Mouse (Mus musculus) ES-E14 (cell line): ENCODE measurements around the gene Ttc30a1. TPM values are rescaled to one million over a fixed set of nuclear protein-coding genes. Genes with fewer than 3 reads are reported as not detected.

Source experiments
- DNase-seq: peaks from one replicate; pipeline ENCODE4 v3.0.0-alpha.2; 2013; ENCODE audit warnings: low read depth, low spot score
- H3K27ac ChIP-seq: 2 replicates; pipeline ENCODE4 v1.5.1; 2012; ENCODE audit warnings: low read depth, mild to moderate bottlenecking, low read length, moderate library complexity, mixed read lengths; ENCODE audit not compliant: poor library complexity, insufficient read depth, severe bottlenecking
- H3K36me3 ChIP-seq: 2 replicates; pipeline ENCODE4 v1.6.1; 2012; ENCODE audit warnings: mild to moderate bottlenecking, low read length, moderate library complexity, mixed read lengths; ENCODE audit not compliant: control insufficient read depth, poor library complexity, insufficient read depth, severe bottlenecking
- H3K4me1 ChIP-seq, 2 experiments: fragments of 150-350 bp in 1 of 2; sonication (generic) in 1 of 2; 2 replicates each; pipeline ENCODE4 v1.6.1; 2012; ENCODE audit warnings: low read length in 2 of 2, mild to moderate bottlenecking in 1 of 2, mixed read lengths in 1 of 2; ENCODE audit not compliant: control insufficient read depth in 2 of 2, insufficient read depth in 2 of 2, poor library complexity in 1 of 2
- H3K4me3 ChIP-seq, 2 experiments: fragments of 150-350 bp in 1 of 2; sonication (generic) in 1 of 2; 2 replicates each; pipeline ENCODE4 v1.5.1; 2012; ENCODE audit warnings: low read length in 2 of 2, low read depth in 1 of 2, mild to moderate bottlenecking in 1 of 2, mixed read lengths in 1 of 2; ENCODE audit not compliant: insufficient read depth in 1 of 2, poor library complexity in 1 of 2, severe bottlenecking in 1 of 2
- H3K9ac ChIP-seq: 2 replicates; pipeline ENCODE4 v1.6.1; 2012; ENCODE audit warnings: low read depth, mild to moderate bottlenecking, low read length, mixed read lengths; ENCODE audit not compliant: poor library complexity, insufficient read depth, severe bottlenecking
- H3K9me3 ChIP-seq: fragments of 150-350 bp; sonication (generic); 2 replicates; pipeline ENCODE4 v1.6.1; 2012; ENCODE audit warnings: low read depth, mild to moderate bottlenecking, low read length; ENCODE audit not compliant: control insufficient read depth, insufficient read depth
- CHD2 ChIP-seq: IDR thresholded peaks from 2 replicates; pipeline ENCODE4 v1.6.1; 2014; ENCODE audit warnings: mild to moderate bottlenecking, low read depth, low read length, inconsistent platforms
- HCFC1 ChIP-seq: IDR thresholded peaks from 2 replicates; pipeline ENCODE4 v1.6.1; 2012; ENCODE audit warnings: low read length, inconsistent platforms, borderline replicate concordance; ENCODE audit not compliant: insufficient read depth
- MAFK ChIP-seq: IDR thresholded peaks from 2 replicates; pipeline ENCODE4 v1.6.1; 2014; ENCODE audit warnings: mild to moderate bottlenecking, low read depth, low read length, inconsistent platforms; ENCODE audit not compliant: insufficient read depth
- ZC3H11A ChIP-seq: IDR thresholded peaks from 2 replicates; pipeline ENCODE4 v1.6.1; 2012; ENCODE audit warnings: low read depth, mild to moderate bottlenecking, inconsistent platforms, low read length, borderline replicate concordance
- ZNF384 ChIP-seq: IDR thresholded peaks from 2 replicates; pipeline ENCODE4 v1.6.1; 2012; ENCODE audit warnings: low read depth, low read length, inconsistent platforms
- in situ Hi-C, 2 experiments: fragments of 600-800 bp; cut with MboI; formaldehyde crosslinking; loops; one replicate each; pipeline ENCODE4 v1.15.1; 2025; ENCODE audit warnings: low sequenced_read_pairs in 2 of 2, inconsistent platforms in 1 of 2; ENCODE audit not compliant: unreplicated experiment in 2 of 2
- total RNA-seq: library from RNA; depleted of rRNA; stranded (reverse); fragments of 300-350 nt; gene quantifications from 2 replicates; pipeline ENCODE4 v1.2.3, GENCODE M21; 2012

Ttc30a1 gene
- total RNA-seq, 1 experiment = 6.1 TPM

- Histone ChIP-seq H3K36me3 (no peaks in the 10 kb centered on the region), H3K27ac (no peak overlapping the region; the same call in 1 of the 2 replicates), H3K9me3 (no peaks in the 10 kb centered on the region), H3K9ac (no peak overlapping the region), H3K4me1 (peaks cover 12 to 15% of the 10 kb centered on the region in 2 experiments; a peak in 3 of 4 replicates), H3K4me3 (peak overlapping the region in 1 of 2 experiments; percentile 53; a peak in 2 of 4 replicates)
- peak; percentile 83 for DNase-seq
- in situ Hi-C loops = no loop called here
- TF ChIP-seq MAFK = no peak
- TF ChIP-seq ZNF384 = 0 out of 2 replicates have a peak, but pooled peaks have one; percentile 15
- peak; percentile 61; the same call in 1 of the 2 replicates for TF ChIP-seq ZC3H11A
- TF ChIP-seq CHD2 = no peak
Observed at GRCm38 (mm10) chr2:75990885-75991539, 9.2 kb upstream of the Ttc30a1 start.

- peaks cover 12 to 15% of the 10 kb centered on the region in 2 experiments; a peak in 3 of 4 replicates for H3K4me1 ChIP-seq
- no peak for DNase-seq
- H3K4me3 ChIP-seq = no peak overlapping the region
- H3K27ac ChIP-seq = no peak overlapping the region
- no peaks in the 10 kb centered on the region for H3K36me3 ChIP-seq
- no peaks in the 10 kb centered on the region for H3K9me3 ChIP-seq
- in situ Hi-C loops = no loop called here
- TF ChIP-seq ZC3H11A (no peak), MAFK (no peak), CHD2 (no peak), HCFC1 (no peak), ZNF384 (no peak)
- no peak overlapping the region for H3K9ac ChIP-seq
Observed at GRCm38 (mm10) chr2:75989694-75990093, 7.9 kb upstream of the Ttc30a1 start.

GRCm38 (mm10) chr2:75988779-75989363 is 7.1 kb upstream of the Ttc30a1 start:
- in situ Hi-C loops = no loop called here

GRCm38 (mm10) chr2:75988378-75988777 is 6.6 kb upstream of the Ttc30a1 start:
- Histone ChIP-seq H3K36me3 (no peaks in the 10 kb centered on the region), H3K4me3 (no peak overlapping the region; a peak in 1 of 4 replicates), H3K4me1 (peaks cover 12 to 15% of the 10 kb centered on the region in 2 experiments; a peak in 3 of 4 replicates), H3K9ac (no peak overlapping the region), H3K9me3 (no peaks in the 10 kb centered on the region), H3K27ac (no peak overlapping the region)
- no peak for DNase-seq
- in situ Hi-C loops = no loop called here
- no peak for TF ChIP-seq ZC3H11A
- 0 out of 2 replicates have a peak, but pooled peaks have one; percentile 63 for TF ChIP-seq MAFK

More at GRCm38 (mm10) chr2:75988779-75989363, 7.1 kb upstream of the Ttc30a1 start:
- H3K4me3 ChIP-seq = no peak overlapping the region; a peak in 1 of 4 replicates
- H3K36me3 ChIP-seq = no peaks in the 10 kb centered on the region
- H3K9ac ChIP-seq = no peak overlapping the region
- no peak for DNase-seq
- peaks cover 12 to 15% of the 10 kb centered on the region in 2 experiments; a peak in 3 of 4 replicates for H3K4me1 ChIP-seq
- no peaks in the 10 kb centered on the region for H3K9me3 ChIP-seq
- H3K27ac ChIP-seq = no peak overlapping the region
- TF ChIP-seq ZNF384 = peak; percentile 90
- TF ChIP-seq ZC3H11A = no peak
